Mouse (Mus musculus) 3134 (cell line): ENCODE data around the gene Crxos.

Source experiments
- DNase-seq: peaks from one replicate; pipeline ENCODE4 v3.0.0-alpha.2; 2011; ENCODE audit warnings: low spot score; ENCODE audit not compliant: insufficient read length; ENCODE audit errors: extremely low read depth

Crxos gene

DNA sequence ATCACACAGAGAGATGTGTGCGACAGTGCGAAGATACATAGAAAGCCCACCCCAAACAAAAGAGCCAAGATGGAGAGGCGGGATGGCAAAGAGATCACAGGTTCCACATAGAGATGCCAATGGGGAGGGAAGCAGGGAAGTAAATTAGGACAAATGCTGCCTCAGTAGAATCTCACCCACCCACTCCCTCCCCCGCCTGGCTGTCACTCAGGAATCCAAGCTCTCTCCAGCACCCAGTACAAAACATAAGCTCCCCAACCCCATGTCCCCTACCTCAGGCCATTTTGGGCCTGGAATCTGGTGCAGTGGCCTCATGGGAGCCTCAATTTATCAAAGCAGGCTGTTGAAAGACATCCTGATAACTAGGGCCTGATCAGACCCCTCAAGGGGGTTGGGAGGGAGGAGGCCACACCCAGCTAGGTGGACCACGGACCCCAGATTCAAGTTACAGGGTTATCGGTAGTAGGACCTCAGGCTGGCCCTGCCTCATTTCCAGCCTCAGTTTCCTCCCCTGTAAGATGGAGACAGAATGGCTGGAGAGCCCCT is 38.3 kb downstream of the Crxos start:
- no peak for DNase-seq

GRCm38 (mm10) chr7:15921796-15922195 is 39.4 kb downstream of the Crxos start:
- DNase-seq, result no peak

DNA sequence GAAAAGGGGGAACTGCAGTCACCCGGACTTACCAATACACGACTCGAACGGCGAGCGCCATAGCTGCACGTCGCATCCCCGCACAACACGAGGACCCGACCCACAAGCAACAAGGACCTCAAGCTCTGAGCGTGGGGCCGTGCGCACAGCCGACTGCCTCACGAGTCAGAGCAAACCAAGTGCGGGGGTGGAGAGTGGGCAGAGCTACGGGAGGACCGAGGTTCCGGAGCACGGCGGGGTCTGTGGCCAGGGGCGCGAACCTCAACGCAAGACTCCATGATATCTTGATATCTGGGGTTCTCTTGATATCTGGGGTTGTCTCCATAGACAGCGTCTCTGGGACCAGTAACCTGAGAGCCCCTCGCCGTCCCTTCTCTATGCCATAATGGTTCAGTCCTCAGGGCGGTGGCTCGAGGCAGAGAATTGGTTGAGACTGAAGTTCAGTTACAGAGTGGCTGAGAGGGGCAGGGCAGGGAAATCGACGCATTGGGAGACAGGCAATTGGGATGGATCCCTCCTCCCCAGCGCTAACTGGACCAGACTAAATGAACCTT is 39.9 kb downstream of the Crxos start, which contains the start of gene Selenow:
Gene Selenow, minus strand, starts transcription at position 183 of the 554 bp plus-strand sequence.
- peak; percentile 93 for DNase-seq

DNA sequence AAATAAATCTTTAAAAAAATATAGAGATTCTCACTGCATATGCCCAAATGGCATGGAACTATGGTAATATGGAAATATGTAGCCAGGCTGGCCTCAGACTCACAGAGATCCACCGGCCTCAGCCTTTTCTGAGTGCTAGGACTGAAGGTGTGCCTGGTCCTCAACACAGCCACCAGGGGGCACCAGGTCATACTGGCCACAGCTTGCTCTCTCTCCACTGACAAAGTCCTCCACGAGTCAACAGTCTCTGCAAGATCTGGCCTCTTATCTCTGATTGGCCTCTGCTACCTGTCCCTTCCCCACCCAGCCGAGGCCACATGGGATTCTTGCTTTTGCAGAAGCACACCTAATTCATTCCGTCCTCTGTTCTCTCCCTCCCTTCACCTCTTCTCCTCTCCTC is 47.5 kb downstream of the Crxos start:
- DNase-seq, result no peak

GRCm38 (mm10) chr7:15930543-15930942 is 48.1 kb downstream of the Crxos start:
- DNase-seq, result no peak

GRCm38 (mm10) chr7:15931635-15932034 is 49.2 kb downstream of the Crxos start:
- DNase-seq, result no peak

DNA sequence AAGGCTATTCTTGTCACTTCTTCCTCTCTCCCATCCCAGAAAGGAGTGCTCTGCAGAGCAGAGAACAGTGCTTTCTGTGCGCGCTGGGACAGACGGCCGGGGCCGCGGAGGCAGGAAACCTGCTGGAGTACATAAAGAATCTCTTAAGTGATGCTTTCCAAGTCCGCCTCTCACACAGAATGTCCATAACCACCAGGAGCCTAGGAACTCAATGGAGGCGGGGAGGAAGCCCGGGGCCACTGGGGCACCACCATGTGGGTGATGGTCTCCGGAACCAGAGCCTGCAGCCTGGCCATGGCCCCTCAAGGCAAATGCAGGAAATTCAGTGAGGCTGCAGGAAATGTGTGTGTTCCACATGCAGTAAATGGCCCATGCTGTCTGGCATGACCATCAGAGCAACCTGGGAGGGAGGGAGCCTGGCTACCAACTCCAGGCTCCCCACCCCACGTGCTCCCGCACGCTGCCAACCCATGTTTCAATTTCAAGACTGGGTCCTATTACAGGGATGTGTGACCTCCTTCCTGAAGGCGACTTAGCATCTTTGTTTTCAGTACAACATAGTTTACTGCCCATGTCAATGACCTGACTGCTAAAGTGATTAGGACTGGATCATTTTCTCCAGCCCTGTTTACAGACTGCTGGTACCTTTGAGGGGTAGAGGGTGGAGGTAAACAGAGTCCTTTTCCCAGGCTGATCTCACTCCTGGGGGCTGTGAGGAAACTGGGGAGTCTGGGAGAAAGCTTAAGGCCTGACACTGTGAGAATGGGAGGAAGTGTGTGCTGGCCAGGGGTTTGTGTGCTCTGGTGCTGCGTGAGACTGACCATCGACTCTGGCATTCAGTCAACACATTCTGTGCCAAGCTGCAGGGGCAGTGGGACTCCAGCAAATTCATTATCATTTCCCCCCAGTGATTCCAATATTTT is 51.3 kb downstream of the Crxos start:
- DNase-seq, result no peak

DNA sequence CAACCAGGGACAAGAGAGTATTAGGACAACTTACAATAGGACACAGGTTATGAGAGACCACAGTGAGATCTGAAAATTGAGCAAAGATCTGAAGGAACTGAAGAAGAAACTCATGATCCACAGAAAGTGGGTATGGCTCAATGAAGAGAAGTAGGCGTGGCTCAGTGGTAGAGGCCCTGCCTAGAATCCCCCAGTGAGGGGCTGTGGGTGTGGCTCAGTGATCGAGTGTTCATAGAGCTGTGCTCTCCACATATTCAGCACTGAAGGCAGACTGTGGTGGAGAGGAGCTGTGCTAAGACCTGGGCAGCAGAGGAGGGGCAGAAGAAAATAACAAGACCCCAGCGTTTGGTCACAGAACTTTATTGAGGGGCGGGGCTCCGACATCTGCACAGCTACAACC is 55.1 kb downstream of the Crxos start:
- DNase-seq, result no peak

DNA sequence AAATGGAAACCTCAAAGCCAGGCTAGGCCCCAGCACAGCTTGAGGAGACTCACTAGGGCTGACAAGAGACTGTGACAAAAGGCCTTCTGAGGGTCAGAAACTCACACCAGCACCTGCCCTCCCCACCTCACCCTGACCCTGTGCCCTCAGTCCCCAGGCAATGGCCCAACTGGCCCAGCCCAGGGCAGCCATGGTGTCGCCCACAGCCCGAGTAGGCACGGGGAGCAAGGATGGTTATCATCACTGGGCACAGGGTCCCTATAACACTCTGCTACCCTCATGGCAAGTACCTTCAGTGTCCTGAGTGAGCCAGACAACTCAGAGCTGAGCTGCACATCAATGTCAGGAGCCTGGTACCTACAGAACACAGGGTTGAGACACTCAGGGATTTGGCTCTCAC is 56.2 kb downstream of the Crxos start:
- no peak for DNase-seq

DNA sequence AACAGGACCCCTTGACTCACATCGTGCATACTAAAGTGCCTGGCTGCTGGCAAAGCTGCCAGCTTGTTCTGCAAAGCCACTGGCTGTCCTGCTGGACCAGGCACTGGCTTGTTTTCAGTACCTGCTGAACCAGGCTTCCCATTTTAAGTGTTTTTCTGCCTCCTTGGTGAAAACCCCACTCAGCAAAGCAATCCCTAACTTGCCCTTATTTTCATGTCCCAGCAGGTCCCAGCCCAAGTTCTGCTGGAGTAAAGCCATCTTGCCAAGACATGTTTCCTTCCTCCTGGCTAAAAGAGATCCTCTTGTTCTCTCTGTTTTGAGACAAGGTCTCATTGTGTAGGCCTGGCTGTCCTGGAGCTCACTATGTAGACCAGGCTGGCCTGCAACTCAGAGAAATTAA is 61.9 kb downstream of the Crxos start:
- DNase-seq, result no peak

- DNase-seq, result no peak
Measured at GRCm38 (mm10) chr7:15945211-15945610, 62.8 kb downstream of the Crxos start.

DNA sequence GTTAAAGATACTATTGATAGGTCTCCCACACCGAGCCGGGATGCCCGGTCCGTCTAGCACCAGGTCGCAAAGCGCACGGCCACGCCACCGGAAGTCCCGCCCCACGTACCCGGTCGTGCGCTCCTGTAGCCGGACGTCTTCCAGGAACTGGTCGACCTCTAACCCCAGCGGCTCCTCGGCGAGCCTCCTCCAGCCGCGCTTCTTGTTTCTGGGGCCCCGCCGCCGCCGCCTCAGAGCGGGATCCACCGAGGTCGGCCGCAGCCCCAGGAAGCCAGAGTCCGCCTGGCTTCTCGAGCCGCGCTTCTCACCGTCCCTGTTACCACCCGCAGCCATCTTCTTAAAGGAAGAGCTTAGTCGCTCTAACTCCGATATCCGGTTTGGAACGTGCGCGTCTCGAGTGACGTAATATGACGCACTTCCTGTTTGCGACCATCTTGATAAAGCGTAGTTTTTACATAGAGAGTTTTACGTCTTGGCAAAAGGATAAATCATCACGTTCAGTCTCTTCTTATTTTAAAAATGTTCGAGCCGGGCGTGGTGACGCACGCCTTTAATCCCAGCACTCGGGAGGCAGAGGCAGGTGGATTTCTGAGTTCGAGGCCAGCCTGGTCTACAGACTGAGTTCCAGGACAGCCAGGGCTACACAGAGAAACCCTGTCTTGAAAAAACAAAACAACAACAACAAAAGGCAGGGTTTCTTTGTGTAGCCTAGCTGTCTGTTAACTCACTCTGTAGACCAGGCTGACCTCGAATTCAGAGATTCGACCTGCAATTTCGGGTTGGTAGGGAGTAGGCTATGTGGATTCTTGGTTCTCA is 63.5 kb downstream of the Crxos start, which contains the start of gene Nop53:
Gene Nop53, minus strand, starts transcription at position 354 of the 816 bp plus-strand sequence.
- peak; percentile 94 for DNase-seq

DNA sequence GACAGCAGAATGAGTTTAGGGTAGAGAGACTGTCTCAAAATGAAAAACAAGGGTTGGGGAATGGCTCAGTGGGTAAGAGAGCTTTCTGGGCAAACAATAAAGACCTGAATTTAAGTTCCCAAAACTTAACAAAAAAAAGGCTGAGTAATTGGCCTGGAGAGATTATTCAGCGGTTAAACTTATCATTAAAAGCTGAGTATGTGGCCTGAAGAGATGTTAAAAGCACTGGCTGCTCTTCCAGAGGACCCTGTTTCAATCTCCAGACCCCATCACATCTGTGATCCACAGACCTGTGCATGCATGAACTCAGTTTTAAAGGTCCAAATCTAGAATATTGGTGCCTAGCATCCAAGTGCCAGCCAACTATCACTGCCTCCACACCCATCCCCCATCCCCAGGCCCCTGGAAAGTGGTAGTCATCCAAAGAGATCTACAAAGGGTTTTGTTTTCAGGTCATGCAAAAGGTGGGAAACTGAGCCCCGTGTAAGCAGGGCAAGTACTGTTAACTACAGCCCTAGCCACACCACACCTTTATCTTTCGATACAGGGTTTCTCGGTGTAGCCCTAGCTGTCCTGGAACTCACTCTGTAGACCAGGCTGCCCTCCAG is 65.3 kb downstream of the Crxos start:
- no peak for DNase-seq

GRCm38 (mm10) chr7:15948381-15948941 is 66.0 kb downstream of the Crxos start:
- peak; percentile 93 for DNase-seq

- peak; percentile 60 for DNase-seq
Measured at GRCm38 (mm10) chr7:15949216-15949790, 66.9 kb downstream of the Crxos start.

- DNase-seq, result no peak
Measured at GRCm38 (mm10) chr7:15950008-15950407, 67.6 kb downstream of the Crxos start.

GRCm38 (mm10) chr7:15952416-15952815 is 70.0 kb downstream of the Crxos start:
- DNase-seq, result no peak
